Mouse (Mus musculus) cerebellum, adult 2 months (tissue): ENCODE measurements around the gene Slfn2.
"Not testable (repeated sequence)": the region's sequence is repeated elsewhere in the genome, so short reads cannot be mapped to it uniquely, and the experiment has no call there.

Experiments used
- CTCF ChIP-seq: fragments of 200-500 bp; IDR thresholded peaks from 2 replicates; pipeline ENCODE4 v1.5.1; 2011; ENCODE audit warnings: low read depth, mild to moderate bottlenecking, control low read depth, low read length, moderate library complexity, borderline replicate concordance; ENCODE audit not compliant: insufficient read depth
- POLR2A ChIP-seq: fragments of 200-500 bp; IDR thresholded peaks from 2 replicates; pipeline ENCODE4 v1.6.1; 2011; ENCODE audit warnings: low read length, control low read depth, borderline replicate concordance; ENCODE audit not compliant: insufficient read depth

- not testable (repeated sequence) for TF ChIP-seq POLR2A, CTCF
These were observed 26.2 kb upstream of the Slfn2 start for GRCm38 (mm10) chr11:83038686-83039085.
